Mouse (Mus musculus) G1E (cell line): Measurements from ENCODE around the gene Dock11.

Experiments
- CTCF ChIP-seq: IDR thresholded peaks from 2 replicates; pipeline ENCODE4 v1.5.1; 2012; ENCODE audit warnings: low read depth, low read length, inconsistent platforms, mixed read lengths
- GATA1 ChIP-seq: IDR thresholded peaks from 2 replicates; pipeline ENCODE4 v1.6.1; 2012; ENCODE audit warnings: borderline replicate concordance, low read length, inconsistent platforms, mixed read lengths

DNA sequence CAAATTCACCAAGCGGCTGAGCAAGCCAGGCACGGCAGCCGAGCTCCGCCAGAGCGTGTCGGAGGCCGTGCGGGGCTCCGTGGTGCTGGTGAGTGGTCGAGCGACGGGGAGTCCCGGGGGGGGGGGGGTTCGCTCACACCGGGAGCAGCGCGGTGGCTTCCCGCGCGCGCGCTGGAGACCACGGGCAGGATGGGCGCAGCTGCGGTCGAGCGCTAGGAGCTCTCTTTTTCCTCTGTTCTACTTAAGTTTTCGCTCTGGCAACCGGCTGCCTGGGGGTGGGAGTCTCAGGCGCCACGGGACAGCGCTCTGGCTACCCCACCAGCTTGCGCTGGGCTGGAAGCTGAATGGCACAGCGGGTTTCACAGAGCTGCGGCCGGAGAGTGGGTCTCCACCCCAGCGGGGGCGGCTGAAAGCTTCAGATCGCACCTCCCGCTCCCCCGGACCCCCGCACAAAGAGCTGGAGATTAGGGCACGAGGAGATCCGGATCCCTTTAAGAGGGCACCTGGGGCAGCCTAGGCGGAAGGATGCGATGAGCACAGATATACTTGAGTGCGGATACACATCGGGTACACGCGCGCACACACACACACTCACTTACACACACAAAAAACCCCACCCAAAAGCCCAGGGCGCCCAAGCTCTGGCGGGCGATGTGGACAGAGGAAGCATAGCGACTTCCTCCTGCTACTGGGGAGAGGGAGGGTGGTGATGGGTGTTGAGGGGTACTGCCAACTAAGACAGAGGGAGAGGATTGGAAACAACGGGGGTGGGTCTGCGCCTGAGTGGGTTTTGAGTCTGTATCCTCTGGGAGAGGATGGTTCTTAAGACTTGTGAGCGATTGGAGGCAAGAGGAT lies 540 bp downstream of the Dock11 start:
- TF ChIP-seq CTCF, result no peak
- TF ChIP-seq GATA1, result no peak
